Mouse (Mus musculus) liver, embryonic 15.5 days (tissue): ENCODE data around the gene Itgal. TPM values are rescaled to one million over a fixed set of nuclear protein-coding genes. Genes with fewer than 3 reads are reported as not detected.
A peak's percentile ranks its signal among the peaks of the same experiment; 100 is the strongest.
"Not testable (repeated sequence)": the region's sequence is repeated elsewhere in the genome, so short reads cannot be mapped to it uniquely, and the experiment has no call there.

Experiments used
- ATAC-seq: fragments of 200-750 bp; cut with Nextera tagmentation; 2 replicates; pipeline ENCODE4 v1.8.0; 2017; ENCODE audit warnings: moderate number of reproducible peaks, mild to moderate bottlenecking, moderate library complexity; ENCODE audit not compliant: insufficient read depth
- H3K27ac ChIP-seq: fragments of 300-500 bp; sonication (generic); replicated peaks from 2 replicates; pipeline ENCODE4 v1.5.1; 2015; ENCODE audit warnings: mild to moderate bottlenecking, inconsistent platforms
- H3K27me3 ChIP-seq: fragments of 300-500 bp; sonication (generic); 2 replicates; pipeline ENCODE4 v1.6.1; 2015; ENCODE audit warnings: mild to moderate bottlenecking, inconsistent platforms
- H3K36me3 ChIP-seq: fragments of 300-500 bp; sonication (generic); replicated peaks from 2 replicates; pipeline ENCODE4 v1.6.1; 2015; ENCODE audit warnings: moderate library complexity, mild to moderate bottlenecking, inconsistent platforms
- H3K4me1 ChIP-seq: fragments of 300-500 bp; sonication (generic); replicated peaks from 2 replicates; pipeline ENCODE4 v1.6.1; 2015; ENCODE audit warnings: inconsistent platforms
- H3K4me2 ChIP-seq: fragments of 300-500 bp; sonication (generic); 2 replicates; pipeline ENCODE4 v1.6.1; 2015; ENCODE audit warnings: moderate library complexity, mild to moderate bottlenecking, inconsistent platforms
- H3K4me3 ChIP-seq: fragments of 300-500 bp; sonication (generic); replicated peaks from 2 replicates; pipeline ENCODE4 v1.5.1; 2015; ENCODE audit warnings: mild to moderate bottlenecking, inconsistent platforms
- H3K9ac ChIP-seq: fragments of 300-500 bp; sonication (generic); 2 replicates; pipeline ENCODE4 v1.6.1; 2015; ENCODE audit warnings: moderate library complexity, mild to moderate bottlenecking, inconsistent platforms
- H3K9me3 ChIP-seq: fragments of 300-500 bp; sonication (generic); replicated peaks from 2 replicates; pipeline ENCODE4 v1.6.1; 2016; ENCODE audit warnings: inconsistent platforms
- WGBS: fragments of 180-500 bp; shearing (Covaris S2); methylation state at CpG from one replicate; pipeline ENCODE4 v1.1.7; 2015; ENCODE audit warnings: mixed read lengths; ENCODE audit not compliant: insufficient replicate concordance; 5-methylcytosine and 5-hydroxymethylcytosine counted together
- polyA plus RNA-seq: library from polyadenylated mRNA; unstranded; fragments of >200 nt; fragmentation: Nextera tagmentation; extraction: Ambion mirVana; gene quantifications from 2 replicates; pipeline ENCODE4 v1.2.1, GENCODE M21; 2015

Gene Itgal
- polyA plus RNA-seq, 1 experiment from 2014 or later = 6.2 TPM

- H3K27me3 ChIP-seq = peaks cover 20% of the 10 kb centered on the region
- H3K4me1 ChIP-seq = peaks cover 6% of the 10 kb centered on the region
- H3K9ac ChIP-seq = no peak overlapping the region
- H3K36me3 ChIP-seq = no peaks in the 10 kb centered on the region
- ATAC-seq = no peak
- WGBS = 54% methylated on average over 4 of the region's 4 CpGs
- no peak overlapping the region for H3K27ac ChIP-seq
- H3K4me3 ChIP-seq = no peak overlapping the region
- no peak overlapping the region for H3K4me2 ChIP-seq
- H3K9me3 ChIP-seq = no peaks in the 10 kb centered on the region
Measured at GRCm38 (mm10) chr7:127358472-127358871, 62.4 kb downstream of the Itgal start.

GRCm38 (mm10) chr7:127360265-127360664 lies 64.2 kb downstream of the Itgal start:
- Histone ChIP-seq H3K4me1 (peaks cover 9% of the 10 kb centered on the region), H3K4me2 (no peak overlapping the region), H3K4me3 (no peak overlapping the region), H3K36me3 (no peaks in the 10 kb centered on the region), H3K27me3 (peaks cover 31% of the 10 kb centered on the region), H3K9me3 (no peaks in the 10 kb centered on the region), H3K27ac (no peak overlapping the region), H3K9ac (no peak overlapping the region)
- 47% methylated on average over 4 of the region's 4 CpGs for WGBS
- ATAC-seq = no peak

GRCm38 (mm10) chr7:127361449-127361848 lies 65.4 kb downstream of the Itgal start:
- WGBS = 43% methylated on average over 13 of the region's 13 CpGs
- Histone ChIP-seq H3K4me2 (no peak overlapping the region), H3K9me3 (no peaks in the 10 kb centered on the region), H3K36me3 (no peaks in the 10 kb centered on the region), H3K27ac (no peak overlapping the region), H3K9ac (no peak overlapping the region), H3K27me3 (peaks cover 35% of the 10 kb centered on the region), H3K4me1 (peaks cover 9% of the 10 kb centered on the region), H3K4me3 (no peak overlapping the region)
- ATAC-seq = peak; percentile 64; the same call in 1 of the 2 replicates

- Histone ChIP-seq H3K4me2 (peak overlapping the region; percentile 33), H3K27me3 (peaks cover 35% of the 10 kb centered on the region), H3K4me3 (peak overlapping the region; percentile 27)
- H3K4me1 ChIP-seq, H3K9me3 ChIP-seq, ATAC-seq, H3K27ac ChIP-seq, H3K36me3 ChIP-seq, H3K9ac ChIP-seq: not testable (repeated sequence)
- 20% methylated on average over 13 of the region's 13 CpGs for WGBS
Measured at GRCm38 (mm10) chr7:127362418-127362817, 66.4 kb downstream of the Itgal start.

GRCm38 (mm10) chr7:127363475-127363921 lies 67.4 kb downstream of the Itgal start:
- peaks cover 30% of the 10 kb centered on the region for H3K27me3 ChIP-seq
- WGBS = 15% methylated on average over 24 of the region's 24 CpGs
- no peaks in the 10 kb centered on the region for H3K36me3 ChIP-seq
- H3K4me3 ChIP-seq = peak overlapping the region; percentile 27
- no peak for ATAC-seq
- H3K4me1 ChIP-seq = peaks cover 9% of the 10 kb centered on the region
- peak overlapping the region; percentile 57 for H3K4me2 ChIP-seq
- H3K9ac ChIP-seq = peak overlapping the region; percentile 40; the same call in 1 of the 2 replicates
- no peak overlapping the region for H3K27ac ChIP-seq
- no peaks in the 10 kb centered on the region for H3K9me3 ChIP-seq

DNA sequence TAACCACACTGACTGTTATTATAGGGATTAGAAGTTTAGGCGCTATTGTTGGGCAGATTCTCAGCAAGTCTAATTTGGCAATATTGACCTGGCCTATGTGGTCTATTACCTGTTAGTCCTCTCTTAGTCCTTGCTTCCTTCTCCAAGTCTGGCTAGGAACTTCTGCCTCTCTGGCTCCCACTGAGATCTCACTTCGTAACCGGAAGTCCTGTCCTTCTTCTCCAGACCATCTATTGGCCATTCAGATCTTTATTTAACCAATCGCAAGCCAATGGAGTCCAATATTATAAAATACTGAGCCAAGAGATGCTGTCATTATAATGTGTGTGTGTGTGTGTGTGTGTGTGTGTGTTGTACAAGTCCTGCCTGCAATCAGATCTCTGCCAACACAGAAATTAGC lies 68.1 kb downstream of the Itgal start:
- no peak overlapping the region for H3K4me2 ChIP-seq

DNA sequence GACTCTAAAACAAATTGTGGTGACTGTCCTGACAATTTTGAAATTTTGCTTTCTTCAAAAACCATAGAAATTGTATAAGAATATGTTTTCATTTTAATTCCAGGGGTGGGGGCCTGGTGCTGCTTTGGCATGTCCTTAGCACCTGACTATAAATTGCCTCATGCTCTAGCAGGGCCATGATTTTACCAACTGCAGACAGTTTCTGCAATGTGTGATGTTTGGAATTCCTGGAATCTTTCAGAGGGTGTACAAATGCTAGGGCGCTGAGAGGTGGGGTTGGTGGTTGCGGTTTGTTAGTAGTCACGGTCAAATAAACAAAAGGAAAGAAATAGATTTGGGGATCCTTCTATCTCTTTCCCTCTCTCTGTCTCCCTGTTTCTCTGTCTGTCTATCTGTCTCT lies 70.2 kb downstream of the Itgal start:
- H3K4me2 ChIP-seq = no peak overlapping the region
- peaks cover 11% of the 10 kb centered on the region for H3K4me1 ChIP-seq
- H3K9me3 ChIP-seq = no peaks in the 10 kb centered on the region
- peaks cover 21% of the 10 kb centered on the region for H3K27me3 ChIP-seq
- no peak overlapping the region for H3K4me3 ChIP-seq
- H3K36me3 ChIP-seq = no peaks in the 10 kb centered on the region
- no peak overlapping the region for H3K9ac ChIP-seq
- 82% methylated on average over 3 of the region's 3 CpGs for WGBS
- H3K27ac ChIP-seq = no peak overlapping the region
- no peak for ATAC-seq

More for the DNA sequence above, 68.1 kb downstream of the Itgal start:
- no peak overlapping the region for H3K9ac ChIP-seq
- peaks cover 9% of the 10 kb centered on the region for H3K4me1 ChIP-seq
- H3K36me3 ChIP-seq = no peaks in the 10 kb centered on the region
- 64% methylated on average over 4 of the region's 4 CpGs for WGBS
- peaks cover 26% of the 10 kb centered on the region for H3K27me3 ChIP-seq
- H3K9me3 ChIP-seq = no peaks in the 10 kb centered on the region
- no peak for ATAC-seq
- H3K4me3 ChIP-seq = no peak overlapping the region
- H3K27ac ChIP-seq = no peak overlapping the region

- WGBS = 19% methylated on average over 2 of the region's 2 CpGs
Measured at GRCm38 (mm10) chr7:127371213-127371612, 75.2 kb downstream of the Itgal start.

DNA sequence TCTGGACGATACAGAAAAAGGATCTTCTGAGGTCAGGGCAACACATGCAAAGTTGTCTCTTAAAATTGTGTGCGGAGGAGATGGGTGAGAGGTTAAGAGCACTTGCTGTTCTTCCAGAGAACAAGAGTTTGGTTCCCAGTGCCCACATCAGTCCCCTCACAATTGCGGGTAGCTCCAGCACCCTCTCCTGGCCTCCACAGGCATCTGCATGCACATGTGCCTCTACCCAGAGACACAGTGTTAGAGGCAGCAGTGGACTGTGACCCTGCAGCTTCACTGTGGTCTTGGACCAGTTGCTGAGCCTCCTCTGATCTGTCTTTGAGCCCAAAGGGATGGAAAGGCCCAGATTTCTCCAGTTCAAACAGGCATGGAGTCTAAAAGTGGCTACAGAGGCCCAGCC lies 75.8 kb downstream of the Itgal start:
- not testable (repeated sequence) for ATAC-seq, H3K4me3 ChIP-seq, H3K27ac ChIP-seq, H3K4me2 ChIP-seq, H3K36me3 ChIP-seq, H3K9me3 ChIP-seq, H3K27me3 ChIP-seq, H3K9ac ChIP-seq
- WGBS = 63% methylated on average over 3 of the region's 3 CpGs
- H3K4me1 ChIP-seq = peaks cover 22% of the 10 kb centered on the region

More at GRCm38 (mm10) chr7:127371213-127371612, 75.2 kb downstream of the Itgal start:
- Histone ChIP-seq H3K9me3 (no peaks in the 10 kb centered on the region), H3K27me3 (no peaks in the 10 kb centered on the region), H3K36me3 (peaks cover 8% of the 10 kb centered on the region; the same call in 1 of the 2 replicates), H3K27ac (no peak overlapping the region), H3K9ac (no peak overlapping the region), H3K4me1 (peaks cover 18% of the 10 kb centered on the region), H3K4me2 (no peak overlapping the region), H3K4me3 (no peak overlapping the region)
- ATAC-seq = no peak

DNA sequence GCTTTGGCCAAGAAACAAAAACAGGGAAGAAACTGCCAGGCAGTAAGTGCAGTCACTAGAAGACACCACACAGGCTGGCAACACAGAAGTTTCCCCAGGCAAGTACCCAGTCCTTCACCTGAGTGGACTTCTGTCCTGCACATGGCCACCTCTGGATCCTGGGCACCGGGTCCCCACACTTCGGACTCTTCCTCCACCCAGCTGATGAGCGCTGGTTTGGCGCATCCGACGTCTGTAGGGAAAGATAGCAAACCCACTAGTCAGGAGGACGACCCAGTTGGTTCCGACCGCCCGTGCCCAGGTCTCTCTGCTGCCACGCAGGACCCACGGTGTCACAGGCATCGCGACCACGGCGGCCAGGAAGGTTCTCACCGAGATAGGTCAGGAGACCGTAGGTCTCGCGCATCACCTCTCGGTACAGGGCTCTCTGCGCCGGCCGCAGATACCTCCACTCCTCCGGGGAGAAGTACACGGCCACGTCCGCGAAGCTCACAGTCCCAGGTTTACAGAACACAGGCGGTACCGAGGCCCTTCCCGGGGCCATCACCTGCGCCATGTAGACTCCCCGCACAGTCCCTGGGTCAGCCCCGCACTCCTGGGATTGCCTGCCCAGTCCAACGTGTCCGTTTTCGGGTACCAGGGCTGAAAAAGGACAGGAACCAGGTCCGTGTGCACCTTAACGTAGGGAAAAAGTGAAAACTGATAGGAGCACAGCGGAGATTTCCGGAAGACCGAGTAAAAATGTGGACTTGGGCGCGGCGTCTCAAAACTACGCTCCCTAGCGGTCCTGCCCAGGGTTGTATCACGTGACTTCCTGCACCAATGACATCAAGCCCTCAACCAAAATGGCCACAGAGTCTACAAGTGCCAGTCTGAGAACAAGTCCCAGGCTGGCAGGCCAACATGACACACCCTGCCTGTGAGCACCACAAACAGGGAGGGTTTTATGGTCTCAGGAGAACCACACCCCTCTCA lies 79.5 kb downstream of the Itgal start, which contains the start of gene Zfp747:
Zfp747 (minus strand) TSS at position 780 of the 975 bp plus-strand sequence.
- Histone ChIP-seq H3K27ac (peak within 1 kb of the TSS; percentile 79), H3K4me3 (peak within 1 kb of the TSS; percentile 70), H3K4me2 (peak within 1 kb of the TSS; percentile 84), H3K9ac (peak within 1 kb of the TSS; percentile 72), H3K4me1 (peaks cover 34% of the 10 kb centered on the region)
- WGBS = under 1% methylated on average over 49 of the region's 49 CpGs
- H3K9me3 ChIP-seq, H3K27me3 ChIP-seq, H3K36me3 ChIP-seq: not testable (repeated sequence)
- ATAC-seq = peak; percentile 94

DNA sequence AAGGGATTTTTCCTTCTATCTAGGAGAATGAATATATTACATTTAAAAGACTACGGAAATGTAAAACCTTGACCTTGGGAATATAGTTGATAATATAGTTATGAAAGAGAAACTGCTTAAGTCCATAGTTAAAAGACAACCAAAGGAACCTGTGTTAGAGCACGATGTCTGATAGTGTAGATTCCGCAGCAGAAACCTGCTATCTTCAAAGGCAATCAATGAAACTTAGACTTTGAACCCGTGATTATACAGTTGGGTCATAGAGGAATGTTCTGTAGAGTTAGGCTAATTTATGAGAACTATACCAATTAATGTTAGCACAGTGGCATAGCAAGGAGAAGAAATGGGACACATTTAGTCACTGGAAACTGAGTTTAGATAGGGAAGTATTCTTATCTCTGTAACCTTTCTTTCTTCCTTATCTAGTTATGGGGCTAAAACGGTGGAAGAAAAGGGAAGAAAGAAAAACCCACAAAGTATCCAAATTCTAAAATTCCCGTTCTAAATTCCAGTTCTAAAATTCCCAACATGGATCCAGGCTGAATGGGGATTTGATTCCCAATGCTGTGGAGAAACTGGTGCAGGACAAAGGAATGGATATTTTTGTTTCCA lies 82.4 kb downstream of the Itgal start:
- ATAC-seq = no peak
- no peak overlapping the region for H3K4me2 ChIP-seq
- H3K27ac ChIP-seq = no peak overlapping the region
- no peaks in the 10 kb centered on the region for H3K9me3 ChIP-seq
- H3K4me3 ChIP-seq = no peak overlapping the region
- no peaks in the 10 kb centered on the region for H3K27me3 ChIP-seq
- H3K36me3 ChIP-seq = peaks cover 12% of the 10 kb centered on the region; the same call in 1 of the 2 replicates
- no peak overlapping the region for H3K9ac ChIP-seq
- H3K4me1 ChIP-seq = peaks cover 27% of the 10 kb centered on the region
- WGBS = 27% methylated on average over 6 of the region's 6 CpGs
